Mouse (Mus musculus) skeletal muscle tissue, adult 2 months (tissue): ENCODE data around the gene Mdc1.

Source experiments
- DNase-seq: peaks from one replicate; pipeline ENCODE4 v3.0.0-alpha.2; 2012; ENCODE audit warnings: low read depth, low spot score

Gene Mdc1

DNA sequence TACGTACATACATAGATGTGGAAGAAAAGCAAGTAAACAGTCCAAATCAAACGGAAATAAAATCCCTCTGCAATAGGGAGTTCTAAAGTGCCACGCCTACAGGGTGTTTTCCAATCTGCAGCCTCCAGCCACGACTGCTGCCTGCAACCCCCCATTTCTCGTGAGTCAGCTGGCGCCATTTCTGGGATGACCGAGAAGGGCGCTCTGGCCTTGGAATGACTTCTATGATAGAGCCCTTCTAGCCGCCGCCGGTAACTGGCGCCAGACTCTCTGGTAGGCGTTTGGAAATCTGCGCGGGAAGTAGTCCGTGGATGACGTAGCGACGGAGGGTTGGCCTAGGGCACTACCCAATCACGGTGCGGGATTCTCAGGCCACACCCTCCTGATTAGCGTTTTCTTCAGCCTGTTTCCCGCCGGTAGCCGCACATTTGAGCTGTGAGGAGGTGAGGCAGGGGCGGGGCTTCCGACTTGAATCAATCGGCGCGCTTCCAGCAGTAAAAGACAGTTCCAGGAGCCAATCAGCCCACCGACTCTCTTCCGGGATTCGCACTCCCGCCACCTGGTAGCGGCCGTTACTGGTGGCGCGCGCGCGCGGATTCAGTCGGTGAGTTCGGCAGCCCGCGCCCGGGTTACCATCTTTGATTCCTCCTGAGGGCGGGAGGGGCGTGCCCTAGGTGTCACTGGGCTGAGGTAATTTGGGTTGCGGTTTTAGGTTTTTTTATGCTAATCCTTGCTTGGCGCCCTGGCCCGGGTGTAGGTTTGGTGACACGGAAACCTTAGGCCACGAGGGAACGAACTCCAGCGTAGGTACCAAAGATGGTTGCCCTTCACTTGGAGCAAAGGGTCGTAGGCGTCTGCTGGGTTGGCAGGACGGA is at the start of gene Mdc1:
TSS of gene Mdc1 (plus strand) at position 440 of the 875 bp plus-strand sequence.
- peak; percentile 99 for DNase-seq

DNA sequence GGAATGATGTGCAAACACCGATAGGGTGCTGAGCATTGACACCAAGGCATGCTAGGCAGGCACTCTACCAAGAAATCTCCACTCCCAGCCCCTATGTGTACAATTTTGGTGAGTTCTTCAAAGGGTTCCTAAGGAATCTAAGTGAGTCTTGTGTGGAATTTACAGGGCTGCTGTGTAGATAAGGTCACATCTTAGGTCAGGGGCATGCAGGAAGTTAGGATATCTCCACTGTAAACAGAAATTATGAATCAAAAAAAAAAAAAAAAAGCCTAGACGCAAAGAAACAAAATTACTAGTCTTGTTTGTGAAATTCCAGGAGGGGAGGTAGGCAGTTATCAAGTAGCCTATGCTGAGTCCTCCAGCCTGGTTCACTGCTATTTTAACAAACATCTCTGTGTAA is 48.5 kb upstream of the Mdc1 start:
- no peak for DNase-seq

DNA sequence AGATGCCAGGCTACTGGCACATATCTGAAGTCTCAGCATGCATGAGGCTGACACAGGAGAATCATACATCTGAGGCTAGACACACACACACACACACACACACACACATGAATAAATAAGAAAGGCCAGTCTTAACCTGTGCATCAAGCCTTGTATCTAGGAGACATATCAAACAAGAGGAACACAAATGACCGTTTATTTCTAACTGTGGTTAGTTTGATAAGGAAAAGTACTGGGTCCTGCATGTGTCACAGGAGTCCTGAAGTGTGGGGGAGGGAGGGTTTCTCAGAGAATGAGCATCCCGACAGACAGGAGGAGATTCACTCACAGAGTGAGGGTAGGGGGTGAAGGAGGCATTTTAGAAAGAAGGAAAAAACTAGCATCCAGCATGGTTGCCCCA is 46.2 kb upstream of the Mdc1 start:
- DNase-seq, result no peak

DNA sequence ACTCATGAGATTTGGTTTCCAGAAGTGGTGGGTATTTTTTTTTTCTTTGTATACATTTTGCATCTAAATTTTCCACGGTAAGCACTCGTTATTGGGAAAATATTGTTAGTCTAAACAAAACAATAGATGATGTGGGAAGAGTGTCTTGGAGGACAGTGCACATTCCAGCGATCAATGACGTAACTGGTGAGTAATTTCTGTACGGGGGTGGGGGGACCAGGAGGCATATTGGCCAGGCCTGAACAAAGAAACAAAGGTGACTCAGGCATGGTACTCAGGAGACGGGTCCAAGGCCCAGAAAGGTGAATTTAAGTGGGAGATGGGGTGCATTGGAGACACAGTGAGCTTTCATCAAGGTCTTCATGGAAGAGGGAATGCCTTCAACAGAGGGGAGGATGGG is 45.7 kb upstream of the Mdc1 start:
- DNase-seq, result no peak

DNA sequence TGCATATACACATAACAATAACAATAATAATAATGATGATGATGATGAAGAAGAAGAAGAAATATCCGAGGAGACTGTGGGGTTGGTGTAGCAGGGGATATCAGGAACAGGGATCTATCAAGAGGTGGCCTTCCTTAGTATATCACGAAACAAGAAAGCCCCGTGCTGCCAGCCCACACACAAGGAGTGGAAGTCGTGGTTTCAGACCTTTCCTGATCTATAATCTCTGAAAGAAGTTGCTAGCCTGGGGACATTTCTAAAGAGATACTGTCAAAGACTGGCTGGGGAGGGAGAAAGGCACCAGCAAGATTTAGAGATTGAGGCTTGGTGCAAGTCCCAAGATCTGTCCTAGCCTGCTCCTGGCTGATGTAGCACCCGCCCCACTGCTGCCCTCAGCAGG is 44.5 kb upstream of the Mdc1 start:
- no peak for DNase-seq

DNA sequence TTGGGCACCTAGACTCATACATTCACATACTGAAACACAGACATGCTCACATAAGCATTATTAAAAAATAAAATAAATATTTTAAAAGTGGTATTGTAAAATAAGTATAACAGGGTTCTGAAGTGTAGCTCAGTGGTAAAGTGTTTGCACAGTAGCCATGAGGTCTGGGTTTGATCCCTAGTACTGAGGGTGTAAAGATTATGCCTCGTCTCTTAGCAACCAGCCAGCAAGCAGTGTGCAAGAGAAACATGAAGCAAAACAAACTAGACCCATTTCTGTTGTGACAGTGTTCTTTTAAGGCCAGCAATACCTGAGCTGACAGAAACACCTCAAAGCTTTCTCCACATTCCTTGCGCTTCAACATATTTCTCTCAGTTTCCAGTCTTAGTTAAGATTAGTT is 40.4 kb upstream of the Mdc1 start:
- no peak for DNase-seq

DNA sequence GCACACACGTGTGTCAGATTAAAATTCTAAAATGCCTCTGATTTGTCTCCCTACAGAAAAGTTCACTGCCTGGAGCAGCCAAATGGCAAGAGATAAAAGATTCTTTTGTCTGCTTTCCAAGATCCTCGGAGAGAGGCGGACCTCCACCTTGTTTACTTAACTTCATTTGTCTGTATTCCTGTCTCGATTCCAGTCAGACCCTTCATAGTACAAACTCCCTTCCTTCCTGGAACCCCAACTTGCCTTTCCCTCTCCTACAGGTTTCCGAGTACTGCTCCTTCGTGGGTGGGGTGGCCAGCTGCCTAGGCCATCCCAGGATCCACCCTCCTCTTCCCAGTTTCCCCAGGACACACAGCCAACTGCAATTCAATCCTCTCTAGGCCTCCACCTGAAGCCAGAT is 38.3 kb upstream of the Mdc1 start:
- no peak for DNase-seq

DNA sequence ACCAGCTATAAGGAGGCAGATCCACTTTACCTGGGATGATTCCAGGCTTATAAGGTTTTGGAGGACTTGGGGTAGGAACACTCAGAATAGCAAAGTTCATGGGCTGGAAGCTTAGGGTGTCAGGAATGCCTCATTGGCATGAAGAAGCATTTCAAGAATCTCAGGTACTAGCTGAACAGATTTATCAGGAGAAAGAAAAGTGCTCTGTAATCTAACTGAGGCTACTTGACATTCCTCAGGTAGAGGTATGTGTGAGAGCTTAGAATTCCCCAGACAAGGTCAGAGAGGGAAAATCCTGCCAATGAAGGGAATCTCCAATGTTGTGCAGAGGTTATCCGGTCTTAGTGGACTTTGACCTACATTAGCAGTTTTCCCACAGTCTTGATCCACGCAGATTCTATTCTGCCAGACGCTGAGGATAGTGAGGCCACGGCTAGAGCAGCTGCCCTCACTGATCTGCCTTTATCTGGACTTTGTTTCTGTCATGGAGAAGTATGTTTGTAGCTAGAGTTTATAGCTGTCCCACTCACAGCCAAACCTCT is 37.4 kb upstream of the Mdc1 start:
- no peak for DNase-seq

DNA sequence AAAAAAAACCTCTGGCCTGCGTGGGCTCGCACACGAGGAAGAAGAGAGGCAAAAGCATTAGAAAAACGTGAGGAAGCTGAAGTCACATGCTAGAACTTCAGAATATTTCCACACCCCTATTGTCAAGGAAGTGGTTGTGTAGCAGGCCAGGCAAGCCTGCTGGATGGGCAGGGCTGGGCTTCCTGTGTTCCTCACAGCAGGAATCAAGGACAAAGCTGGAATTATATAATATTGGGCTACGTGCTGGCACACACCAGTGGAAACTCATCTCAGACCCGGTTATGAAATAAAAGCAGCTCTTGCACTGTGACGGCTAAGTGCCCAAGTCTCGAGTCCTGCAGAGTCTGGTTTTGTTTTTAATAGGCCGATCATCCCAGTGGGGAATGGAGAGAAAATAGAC is 33.2 kb upstream of the Mdc1 start:
- peak; percentile 94 for DNase-seq

DNA sequence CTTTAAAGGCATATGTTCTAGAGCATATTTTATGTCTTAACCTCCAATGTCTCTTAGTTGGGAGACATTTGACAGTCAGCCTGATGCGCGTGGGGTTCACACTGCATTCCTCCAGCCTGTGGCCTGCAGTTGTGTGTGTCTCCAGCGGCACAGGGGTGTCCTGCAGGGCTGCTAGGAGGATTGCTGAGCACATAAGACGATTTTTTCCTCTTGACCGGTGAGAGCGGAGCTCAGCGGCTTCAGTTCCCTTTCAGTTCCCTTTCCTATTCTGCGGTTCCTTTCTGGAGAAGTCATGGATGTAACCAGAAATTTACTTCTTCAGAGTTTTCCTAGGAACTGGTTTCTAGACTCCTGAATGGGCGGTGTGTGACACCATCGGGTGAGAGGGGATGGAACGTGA is 31.9 kb upstream of the Mdc1 start:
- no peak for DNase-seq

DNA sequence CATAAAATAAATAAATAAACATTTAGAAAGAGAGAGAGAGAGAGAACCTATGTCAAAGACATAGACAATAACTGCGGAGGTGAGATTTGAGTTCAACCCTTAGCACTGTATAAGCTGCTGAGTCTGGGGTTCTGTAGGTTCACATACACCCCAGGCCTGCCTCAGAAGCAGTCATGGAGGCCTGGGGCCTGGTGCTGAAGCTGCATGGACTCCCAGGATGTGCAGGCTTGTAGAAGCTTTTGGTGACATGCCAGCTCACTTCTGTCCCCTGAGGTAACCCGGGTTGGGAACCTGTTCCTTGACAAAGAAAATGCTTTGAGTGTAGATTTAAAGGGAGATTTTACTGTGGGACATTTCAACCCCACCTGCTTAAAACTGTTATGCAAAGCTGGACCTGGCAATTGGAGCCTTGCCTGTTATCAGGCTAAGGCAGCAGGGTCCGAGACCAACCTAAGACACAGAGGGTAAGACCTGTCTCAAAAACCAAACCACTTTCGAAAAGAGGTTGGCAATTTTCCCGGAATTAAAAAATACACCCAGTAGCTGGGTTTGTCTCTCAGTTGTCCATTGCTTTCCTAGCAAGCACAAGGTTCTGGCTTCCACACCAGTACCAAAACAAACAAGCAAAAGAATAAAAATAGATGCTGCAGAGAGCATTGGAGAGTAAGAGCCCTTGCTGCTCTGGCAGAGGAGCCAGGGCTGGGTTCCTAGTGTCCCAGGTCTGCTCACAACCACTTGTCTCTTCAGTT is 30.2 kb upstream of the Mdc1 start:
- no peak for DNase-seq

DNA sequence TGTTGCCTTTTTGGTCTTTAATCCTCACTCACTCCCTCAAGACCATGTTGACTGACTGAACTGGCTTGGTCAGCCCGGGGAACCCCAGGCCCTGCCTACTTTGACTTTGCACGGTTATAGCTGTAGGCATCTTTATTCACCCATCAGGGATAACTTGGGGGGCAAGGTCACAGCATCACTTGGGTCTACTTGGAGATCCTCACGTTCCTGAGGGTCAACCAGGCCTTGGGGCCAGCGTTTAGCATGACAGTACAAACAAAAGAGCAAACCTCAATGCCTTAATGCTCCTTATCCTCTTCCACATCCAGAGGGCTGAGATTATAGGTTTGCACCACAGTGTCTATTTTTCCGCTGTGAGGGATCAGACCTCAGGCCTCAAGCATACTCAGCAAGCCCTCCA is 29.0 kb upstream of the Mdc1 start:
- no peak for DNase-seq

DNA sequence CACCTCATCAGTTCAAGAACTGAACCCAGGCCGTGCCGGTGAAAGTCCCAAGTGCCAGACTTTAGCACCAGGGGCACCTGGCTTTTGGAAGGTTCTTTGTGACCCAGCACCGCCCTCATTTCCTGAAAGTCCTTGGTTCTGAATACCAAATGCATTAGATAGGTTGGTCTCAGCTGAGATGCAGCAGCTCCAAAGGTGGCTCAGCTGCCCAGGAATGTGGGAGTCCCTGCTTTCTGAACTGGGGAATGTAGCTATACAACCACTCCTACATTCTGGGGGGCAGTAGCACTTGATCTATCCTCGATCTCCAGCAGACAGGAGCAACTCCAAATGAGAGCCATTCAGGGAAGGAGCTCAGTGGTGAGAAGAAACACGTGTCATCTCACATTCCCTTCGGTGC is 28.6 kb upstream of the Mdc1 start:
- DNase-seq, result no peak

DNA sequence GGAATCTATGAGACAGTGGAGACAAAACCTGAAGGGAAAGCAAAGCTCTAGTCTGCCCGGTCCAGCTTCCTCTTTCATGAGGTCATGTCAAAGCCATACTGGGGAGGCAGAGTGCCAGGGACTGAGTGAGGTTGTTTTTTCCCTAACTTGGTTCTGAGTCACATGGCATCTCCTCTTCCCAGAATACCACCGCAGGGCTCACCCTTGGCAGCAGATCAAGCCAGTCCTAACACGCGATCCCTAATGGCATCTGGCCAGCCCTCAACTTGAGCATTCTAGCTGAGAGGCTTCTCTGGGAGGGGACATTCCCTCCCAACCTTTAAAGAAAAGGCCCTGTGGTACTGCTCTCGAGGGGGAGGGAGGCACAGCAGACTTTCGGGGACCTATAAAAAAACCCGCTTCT is 28.1 kb upstream of the Mdc1 start:
- DNase-seq, result peak; percentile 98

DNA sequence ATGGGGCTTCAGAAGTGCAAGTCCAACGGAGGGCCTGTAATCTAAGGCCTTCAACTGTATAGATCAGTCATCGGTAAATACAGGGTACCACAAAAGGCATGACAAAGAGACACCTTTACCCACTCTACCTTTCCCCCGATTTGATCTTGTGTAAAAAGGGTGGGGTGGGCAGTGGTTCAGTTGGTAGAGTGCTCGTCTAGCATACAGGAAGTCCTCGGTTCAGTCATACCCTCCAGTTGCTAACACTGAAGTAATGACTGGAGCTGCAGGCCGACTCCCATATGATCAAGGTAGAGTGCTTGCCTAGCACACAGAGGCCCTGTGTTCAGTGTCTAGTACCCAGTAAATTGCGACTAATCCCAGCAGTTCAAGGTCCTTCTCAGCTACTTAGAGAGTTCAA is 27.7 kb upstream of the Mdc1 start:
- DNase-seq, result no peak

DNA sequence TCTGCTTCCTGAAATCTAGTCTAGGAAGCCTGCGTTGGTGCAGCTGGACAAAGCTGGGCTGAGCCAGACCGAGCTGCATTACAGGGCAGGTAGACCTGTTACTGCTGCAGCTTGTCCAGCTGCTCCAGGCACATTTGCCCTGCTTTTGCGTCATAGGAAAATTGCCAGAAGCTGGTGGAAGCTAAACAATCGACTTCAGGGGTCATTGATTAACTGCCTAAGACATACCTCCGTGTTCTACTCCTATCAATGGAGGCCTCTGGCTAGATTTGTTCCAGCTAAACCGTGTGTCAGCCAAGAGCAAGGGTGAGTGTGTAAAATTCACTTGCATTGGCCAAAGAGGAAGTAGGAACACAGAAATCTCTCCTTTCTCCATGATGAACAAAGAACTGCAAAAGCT is 26.6 kb upstream of the Mdc1 start:
- DNase-seq, result no peak

DNA sequence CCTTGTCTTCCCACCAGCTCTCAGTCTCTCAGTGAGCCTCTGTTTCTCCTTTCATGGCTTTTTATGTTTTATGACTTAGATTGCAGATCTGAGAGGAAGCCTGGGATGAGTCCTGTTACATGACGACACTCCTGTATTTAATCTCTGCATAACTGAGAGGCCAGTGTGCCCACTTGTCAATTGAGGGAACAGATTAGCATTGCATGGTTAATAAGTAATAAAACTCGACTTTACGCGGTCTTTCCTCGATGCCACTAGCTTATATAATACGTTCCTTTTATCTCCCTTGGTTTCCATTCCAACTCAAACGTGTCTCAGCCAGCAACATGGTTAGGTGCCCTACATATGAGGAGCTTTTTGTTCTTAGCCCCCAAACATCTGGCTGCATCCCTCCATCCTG is 25.5 kb upstream of the Mdc1 start:
- DNase-seq, result no peak

DNA sequence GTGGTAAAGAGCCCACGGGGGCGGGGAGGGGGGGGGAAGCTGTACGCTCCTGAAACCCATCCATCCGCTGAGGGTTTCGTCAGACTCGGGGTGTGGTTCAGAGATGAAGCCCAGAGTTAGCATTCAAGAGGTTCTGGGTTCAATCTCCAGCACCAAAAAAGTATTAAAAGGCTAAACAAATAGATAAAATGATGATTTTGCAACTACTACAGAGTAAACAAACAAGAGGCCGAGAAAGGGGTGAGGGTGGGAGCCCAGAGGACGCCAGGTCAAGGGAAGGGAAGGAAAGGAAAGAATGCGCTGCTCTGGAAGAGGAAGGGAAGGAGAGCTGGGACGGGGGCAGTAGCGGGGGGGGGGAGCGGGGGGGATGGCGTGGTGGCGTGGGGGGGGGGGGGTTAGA is 24.6 kb upstream of the Mdc1 start:
- no peak for DNase-seq

DNA sequence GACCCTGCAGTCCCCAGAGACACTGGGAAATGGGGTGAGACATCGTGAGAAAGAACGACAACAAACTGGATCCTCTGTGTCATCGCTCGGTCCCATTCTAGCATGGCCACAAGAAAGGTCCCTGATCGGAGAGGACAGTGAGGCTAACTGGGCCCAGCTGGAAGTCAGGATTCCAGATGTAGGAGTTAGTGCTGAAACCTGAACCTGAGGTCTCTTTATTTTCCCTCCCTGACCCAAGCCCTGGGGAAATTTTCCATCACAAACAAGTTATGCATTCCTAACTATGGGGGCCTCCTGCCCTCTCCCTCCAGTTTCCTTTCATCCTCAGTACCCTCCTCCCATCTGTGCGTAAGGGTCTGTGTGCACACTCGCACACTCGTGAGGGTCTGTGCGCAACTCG is 24.1 kb upstream of the Mdc1 start:
- no peak for DNase-seq

DNA sequence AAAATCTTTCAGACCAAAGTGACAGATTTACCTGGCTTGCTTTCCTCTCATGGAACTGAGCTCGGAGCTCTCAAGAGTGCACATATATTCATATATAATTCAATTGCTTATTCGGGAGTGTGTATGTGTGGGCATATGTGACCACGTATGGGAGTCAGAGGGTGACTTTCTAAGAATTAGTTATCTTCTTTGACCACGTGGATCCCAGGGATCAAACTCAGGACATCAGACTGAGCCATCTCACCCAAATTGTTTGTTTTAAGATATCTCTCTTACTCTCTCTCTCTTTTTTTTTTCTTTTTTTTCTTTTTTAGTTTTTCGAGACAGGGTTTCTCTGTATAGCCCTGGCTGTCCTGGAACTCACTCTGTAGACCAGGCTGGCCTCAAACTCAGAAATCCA is 21.2 kb upstream of the Mdc1 start:
- DNase-seq, result no peak

DNA sequence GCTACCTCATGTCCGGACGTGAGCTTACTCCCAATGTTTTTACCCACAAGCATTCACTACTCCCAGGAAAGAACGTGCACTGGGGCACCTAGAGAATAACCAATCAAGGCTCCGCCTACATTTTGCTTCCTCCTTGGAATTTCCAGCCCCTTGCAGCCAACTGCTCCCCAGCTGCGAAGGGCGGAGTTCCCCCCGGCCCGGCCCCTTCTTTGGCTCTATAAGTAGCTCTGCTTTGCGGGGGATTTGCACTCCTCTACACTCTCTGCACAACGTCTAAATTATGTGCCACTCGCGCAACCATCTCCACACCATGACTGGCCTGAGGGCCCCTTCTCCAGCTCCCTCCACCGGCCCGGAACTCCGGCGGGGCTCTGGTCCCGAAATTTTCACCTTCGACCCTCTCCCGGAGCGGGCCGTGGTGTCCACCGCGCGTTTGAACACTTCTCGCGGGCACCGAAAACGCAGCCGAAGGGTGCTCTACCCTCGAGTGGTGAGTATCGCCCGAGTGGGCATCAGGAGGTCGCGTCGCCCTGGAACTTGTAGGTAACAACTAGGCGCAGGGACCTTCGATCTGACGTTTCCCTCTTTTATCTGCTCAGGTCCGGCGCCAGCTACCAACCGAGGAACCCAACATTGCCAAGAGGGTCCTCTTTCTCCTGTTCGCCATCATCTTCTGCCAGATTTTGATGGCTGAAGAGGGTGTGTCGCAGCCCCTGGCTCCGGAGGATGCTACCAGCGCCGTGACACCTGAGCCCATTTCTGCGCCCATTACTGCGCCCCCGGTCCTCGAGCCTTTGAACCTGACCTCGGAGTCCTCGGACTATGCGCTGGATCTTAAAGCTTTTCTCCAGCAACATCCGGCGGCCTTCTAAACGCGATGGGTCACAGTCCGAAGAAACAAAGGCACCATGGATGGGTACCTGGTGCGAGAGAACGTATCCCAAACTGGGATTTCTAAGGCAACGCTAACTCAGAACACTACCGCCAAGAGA is 19.6 kb upstream of the Mdc1 start, which contains the start of gene Ier3:
TSS of gene Ier3 (plus strand) at position 246 of the 992 bp plus-strand sequence.
- peak; percentile 86 for DNase-seq

DNA sequence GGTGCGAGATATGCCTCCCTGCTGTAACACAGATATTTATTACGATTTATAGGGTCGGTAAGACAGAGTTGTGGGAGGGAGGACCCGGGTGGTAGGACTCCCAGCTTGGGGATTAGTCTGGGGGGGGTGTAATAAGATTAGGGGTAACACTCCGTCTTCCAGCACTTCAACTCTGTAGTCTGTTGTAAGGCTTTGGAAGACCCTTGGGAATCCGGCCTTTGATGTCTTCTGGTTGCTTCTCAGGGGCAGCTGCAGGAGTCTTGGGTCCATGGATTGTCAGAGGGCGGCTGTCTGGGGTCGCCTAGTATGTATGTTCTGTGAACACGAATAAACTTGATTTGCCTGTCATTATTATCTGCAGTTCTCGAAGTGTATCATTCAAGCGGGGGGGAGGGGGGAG is 18.8 kb upstream of the Mdc1 start:
- no peak for DNase-seq
